Mouse (Mus musculus): ENCODE results near the gene Cyren.

DNA sequence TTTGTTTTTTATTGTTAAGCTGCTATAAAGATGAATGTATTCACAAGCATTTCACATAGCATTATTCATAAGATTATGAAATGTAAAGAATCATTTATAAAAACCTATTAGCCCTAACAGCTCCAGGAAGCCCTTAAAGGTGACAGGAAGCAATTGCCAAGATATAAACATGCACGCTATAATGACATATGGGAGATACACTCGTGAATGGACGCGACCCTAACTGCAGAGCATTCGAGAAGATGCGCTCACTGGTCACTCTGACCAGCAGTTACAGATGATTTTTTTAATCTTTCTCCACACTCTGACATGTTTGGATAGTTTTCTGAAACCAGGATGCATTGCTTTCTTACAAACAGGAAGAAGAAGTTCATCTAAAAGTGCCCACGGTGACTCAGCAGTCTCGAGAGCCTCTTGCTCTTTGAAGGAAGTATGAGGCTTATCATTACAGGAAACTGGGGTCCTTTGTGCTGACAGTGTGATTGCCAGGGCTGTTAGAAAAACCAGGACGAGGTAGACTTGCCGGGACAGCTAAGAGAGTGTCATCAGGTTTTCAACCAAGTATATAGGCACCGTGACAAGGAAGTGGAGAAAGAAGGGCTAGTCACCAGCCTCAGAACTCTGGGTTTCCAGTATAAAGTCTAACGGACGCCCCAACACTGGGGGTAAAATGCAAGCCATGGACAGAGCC lies 8.5 kb downstream of the Cyren start:
- TF ChIP-seq CTCF (conservative IDR thresholded peaks at IDR 0.05 in 1 of 2, IDR thresholded peaks at IDR 0.05 in 1 of 2; ENCODE audit: low read depth in 2 of 2, low read length in 2 of 2) (no peak), ZKSCAN1 (IDR thresholded peaks at IDR 0.05; ENCODE audit: borderline replicate concordance, low read depth, low read length) (no peak), MXI1 (IDR thresholded peaks at IDR 0.05; ENCODE audit: low read depth, low read length) (no peak), SIN3A (IDR thresholded peaks at IDR 0.05; ENCODE audit: low read length) (no peak), USF1 (IDR thresholded peaks at IDR 0.05; ENCODE audit: low read depth, low read length) (no peak), JUN (IDR thresholded peaks at IDR 0.05; ENCODE audit: insufficient read depth, low read depth, low read length) (no peak), RAD21 (IDR thresholded peaks at IDR 0.05; ENCODE audit: low read depth, low read length) (no peak), POLR2AphosphoS2 (IDR thresholded peaks at IDR 0.05; ENCODE audit: low read depth, low read length) (no peak), POLR2A (IDR thresholded peaks at IDR 0.05; ENCODE audit: low read depth, low read length) (no peak)
